Mouse (Mus musculus) forebrain, postnatal 0 days (tissue): ENCODE data around the gene Vkorc1. TPM values are rescaled to one million over a fixed set of nuclear protein-coding genes. Genes with fewer than 3 reads are reported as not detected.

Experiments used
- ATAC-seq: fragments of 200-750 bp; cut with Nextera tagmentation; 2 replicates; pipeline ENCODE4 v1.8.0; 2017; ENCODE audit warnings: mild to moderate bottlenecking, moderate library complexity
- DNase-seq: peaks from one replicate; pipeline ENCODE4 v3.0.0-alpha.2; 2015
- H3K27ac ChIP-seq: fragments of 300-500 bp; sonication (generic); 2 replicates; pipeline ENCODE4 v1.5.1; 2014; ENCODE audit warnings: low read depth, mild to moderate bottlenecking, antibody characterized with exemption, low read length, moderate library complexity, mixed read lengths
- H3K27me3 ChIP-seq: fragments of 300-500 bp; sonication (generic); 2 replicates; pipeline ENCODE4 v1.6.1; 2014; ENCODE audit warnings: mild to moderate bottlenecking, low read length, mixed read lengths; ENCODE audit not compliant: insufficient read depth
- H3K36me3 ChIP-seq: fragments of 300-500 bp; sonication (generic); 2 replicates; pipeline ENCODE4 v1.6.1; 2014; ENCODE audit warnings: mild to moderate bottlenecking, moderate library complexity; ENCODE audit not compliant: insufficient read depth
- H3K4me1 ChIP-seq: fragments of 300-500 bp; sonication (generic); 2 replicates; pipeline ENCODE4 v1.6.1; 2014; ENCODE audit warnings: antibody characterized with exemption; ENCODE audit not compliant: insufficient read depth
- H3K4me2 ChIP-seq: fragments of 300-500 bp; sonication (generic); 2 replicates; pipeline ENCODE4 v1.6.1; 2014; ENCODE audit warnings: low read depth, mild to moderate bottlenecking, moderate library complexity
- H3K4me3 ChIP-seq: fragments of 300-500 bp; sonication (generic); 2 replicates; pipeline ENCODE4 v1.5.1; 2014; ENCODE audit warnings: low read depth, low read length, mixed read lengths
- H3K9ac ChIP-seq: fragments of 300-500 bp; sonication (generic); 2 replicates; pipeline ENCODE4 v1.6.1; 2014; ENCODE audit warnings: mild to moderate bottlenecking
- H3K9me3 ChIP-seq: fragments of 300-500 bp; sonication (generic); 2 replicates; pipeline ENCODE4 v1.6.1; 2016; ENCODE audit warnings: low read length
- CTCF ChIP-seq: sonication (generic); IDR thresholded peaks from 2 replicates; pipeline ENCODE4 v1.5.1; 2016; ENCODE audit warnings: antibody characterized with exemption, control low read depth, low read depth
- WGBS: fragments of 180-500 bp; shearing (Covaris S2); extraction: QIAGEN DNeasy Blood & Tissue Kit; methylation state at CpG from one replicate; pipeline ENCODE4 v1.1.7; 2014; 5-methylcytosine and 5-hydroxymethylcytosine counted together
- polyA plus RNA-seq: library from polyadenylated mRNA; unstranded; fragments of >200 nt; fragmentation: Nextera tagmentation; extraction: Ambion mirVana; gene quantifications from 2 replicates; pipeline ENCODE4 v1.2.1, GENCODE M21; 2015
- total RNA-seq: library from RNA; depleted of rRNA; stranded (reverse); fragments of >200 nt; gene quantifications from 2 replicates; pipeline ENCODE4 v1.2.3, GENCODE M21; 2014; rRNA removed

The Vkorc1 gene
- total and polyA plus RNA-seq, 2 experiments from 2014 or later: 28.0 to 69.4 TPM

GRCm38 (mm10) chr7:127867641-127868040 lies 27.8 kb downstream of the Vkorc1 start:
- Histone ChIP-seq H3K36me3 (peaks cover 38% of the 10 kb centered on the region), H3K4me2 (no peak overlapping the region), H3K27me3 (no peaks in the 10 kb centered on the region), H3K9ac (no peak overlapping the region), H3K27ac (no peak overlapping the region), H3K4me1 (no peaks in the 10 kb centered on the region), H3K4me3 (no peak overlapping the region), H3K9me3 (no peaks in the 10 kb centered on the region)
- TF ChIP-seq CTCF: no peak
- ATAC-seq (no peak), DNase-seq (no peak)
- WGBS: 96% methylated on average over 18 of the region's 18 CpGs

GRCm38 (mm10) chr7:127866434-127866833 lies 29.0 kb downstream of the Vkorc1 start:
- Histone ChIP-seq H3K4me1 (no peaks in the 10 kb centered on the region), H3K4me2 (no peak overlapping the region), H3K9me3 (no peaks in the 10 kb centered on the region), H3K9ac (no peak overlapping the region), H3K4me3 (no peak overlapping the region), H3K27me3 (no peaks in the 10 kb centered on the region), H3K27ac (no peak overlapping the region), H3K36me3 (peaks cover 38% of the 10 kb centered on the region)
- 93% methylated on average over 12 of the region's 12 CpGs for WGBS
- ATAC-seq (no peak), DNase-seq (no peak)
- no peak for TF ChIP-seq CTCF

DNA sequence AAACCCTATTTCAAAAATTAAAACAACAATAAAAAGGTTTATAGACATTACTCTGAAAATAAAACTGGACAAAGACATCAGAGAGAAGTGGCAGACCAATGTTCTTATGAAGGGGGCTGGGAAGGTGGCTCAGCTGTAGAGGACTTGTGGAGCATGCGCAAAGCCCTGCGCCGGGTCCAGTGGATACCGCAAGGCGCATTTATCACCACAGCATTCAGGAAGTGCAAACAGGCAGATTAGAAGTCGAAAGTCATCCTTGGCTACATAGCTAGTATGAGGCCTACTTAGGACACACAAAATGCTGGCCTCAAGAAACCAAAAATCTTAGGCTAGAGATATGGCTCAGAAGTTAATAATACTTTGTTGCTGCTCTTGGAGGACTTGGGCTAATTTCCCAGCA lies 37.2 kb downstream of the Vkorc1 start:
- no peaks in the 10 kb centered on the region for H3K4me1 ChIP-seq
- WGBS: 94% methylated on average over 6 of the region's 6 CpGs
- TF ChIP-seq CTCF: no peak
- H3K36me3 ChIP-seq: no peaks in the 10 kb centered on the region
- no peak overlapping the region for H3K9ac ChIP-seq
- no peak overlapping the region for H3K4me3 ChIP-seq
- H3K27me3 ChIP-seq: no peaks in the 10 kb centered on the region
- H3K9me3 ChIP-seq: no peaks in the 10 kb centered on the region
- no peak overlapping the region for H3K4me2 ChIP-seq
- H3K27ac ChIP-seq: no peak overlapping the region
- DNase-seq (no peak), ATAC-seq (no peak)

- Histone ChIP-seq H3K27me3 (no peaks in the 10 kb centered on the region), H3K27ac (no peak overlapping the region), H3K36me3 (peaks cover 16% of the 10 kb centered on the region), H3K4me1 (no peaks in the 10 kb centered on the region), H3K4me2 (no peak overlapping the region), H3K4me3 (no peak overlapping the region), H3K9ac (no peak overlapping the region), H3K9me3 (no peaks in the 10 kb centered on the region)
- no peak for TF ChIP-seq CTCF
- WGBS: 76% methylated on average over 5 of the region's 5 CpGs
- ATAC-seq (no peak), DNase-seq (no peak)
Measured at GRCm38 (mm10) chr7:127850906-127851305, 44.5 kb downstream of the Vkorc1 start.

DNA sequence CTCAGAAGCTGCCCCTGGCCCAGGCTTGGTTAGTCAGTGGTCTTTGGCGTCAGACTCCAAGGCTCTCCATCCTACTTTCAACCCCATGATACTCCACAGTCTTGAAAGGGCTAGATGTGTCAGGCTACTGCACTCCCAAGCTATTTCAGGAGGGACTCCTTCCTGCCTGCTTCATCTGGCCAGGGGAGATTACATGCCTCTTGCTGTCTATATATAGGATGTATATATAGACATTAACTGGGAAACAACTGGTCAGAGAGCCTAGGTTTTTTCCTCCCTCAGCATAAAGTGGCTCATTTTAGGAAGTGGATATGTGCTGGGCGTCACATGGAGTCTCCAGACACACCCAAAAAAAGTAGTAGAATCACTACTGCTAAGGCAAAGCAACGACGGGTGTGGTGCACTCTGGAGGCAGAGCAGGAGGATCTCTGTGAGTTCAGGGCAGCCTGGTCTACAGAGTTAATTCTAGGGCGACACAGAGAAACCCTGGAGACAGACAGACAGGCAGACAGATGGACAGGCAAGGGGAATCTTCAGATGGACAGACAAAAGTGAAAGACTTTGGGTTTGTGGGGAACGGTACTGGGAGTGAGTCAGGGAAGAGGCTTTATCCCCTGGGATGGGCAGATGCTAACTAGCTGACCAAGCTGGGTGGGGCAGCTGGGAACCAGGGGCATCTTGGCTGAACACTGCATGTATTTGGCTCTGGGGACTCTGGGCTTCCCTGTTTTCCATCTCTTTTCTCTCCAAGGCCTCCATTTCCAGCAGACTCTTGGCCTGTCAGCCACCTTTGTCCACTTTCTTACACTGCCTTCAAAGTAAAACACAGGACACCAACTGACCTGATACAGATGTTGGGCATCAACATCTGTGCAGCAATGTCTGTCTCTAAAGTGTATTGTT lies 45.2 kb downstream of the Vkorc1 start:
- Histone ChIP-seq H3K9ac (no peak overlapping the region), H3K27me3 (no peaks in the 10 kb centered on the region), H3K4me1 (no peaks in the 10 kb centered on the region), H3K4me2 (no peak overlapping the region), H3K27ac (no peak overlapping the region), H3K36me3 (peaks cover 17% of the 10 kb centered on the region), H3K9me3 (no peaks in the 10 kb centered on the region), H3K4me3 (no peak overlapping the region)
- no peak for ATAC-seq
- TF ChIP-seq CTCF: no peak
- 81% methylated on average over 6 of the region's 6 CpGs for WGBS
- no peak for DNase-seq

Other genes starting within 250 kb of the Vkorc1 start
- gene Bcl7c, start 186.7 kb downstream of the Vkorc1 start, total RNA-seq: 93.1 and 102 TPM in 2 replicates
- 43.9 and 47.5 TPM in 2 replicates for gene Bcl7c, start 186.7 kb downstream of the Vkorc1 start, polyA plus RNA-seq
- gene Ctf1, start 182.9 kb downstream of the Vkorc1 start, total RNA-seq: 6.5 and 6.6 TPM in 2 replicates
- 3.8 and 4.3 TPM in 2 replicates for gene Ctf1, start 182.9 kb downstream of the Vkorc1 start, polyA plus RNA-seq
- gene Ctf2, start 163.5 kb downstream of the Vkorc1 start, total RNA-seq: not detected in 2 replicates
- gene Ctf2, start 163.5 kb downstream of the Vkorc1 start, polyA plus RNA-seq: not detected in 2 replicates
- 162 and 178 TPM in 2 replicates for gene Fbxl19, start 151.1 kb downstream of the Vkorc1 start, total RNA-seq
- gene Fbxl19, start 151.1 kb downstream of the Vkorc1 start, polyA plus RNA-seq: 6.9 and 7.9 TPM in 2 replicates
- 19.0 and 19.4 TPM in 2 replicates for gene Orai3, start 125.8 kb downstream of the Vkorc1 start, total RNA-seq
- 9.6 and 13.4 TPM in 2 replicates for gene Orai3, start 125.8 kb downstream of the Vkorc1 start, polyA plus RNA-seq
- 18.2 and 20.7 TPM in 2 replicates for gene Setd1a, start 118.9 kb downstream of the Vkorc1 start, total RNA-seq
- 13.2 and 13.7 TPM in 2 replicates for gene Setd1a, start 118.9 kb downstream of the Vkorc1 start, polyA plus RNA-seq
- gene Gm49388, start 110.0 kb downstream of the Vkorc1 start, total RNA-seq: 0.05 TPM in 1 of 2 replicates, not detected in the other
- gene Gm49388, start 110.0 kb downstream of the Vkorc1 start, polyA plus RNA-seq: not detected in 2 replicates
- 7.1 and 8.4 TPM in 2 replicates for gene Hsd3b7, start 95.0 kb downstream of the Vkorc1 start, total RNA-seq
- 8.4 and 8.7 TPM in 2 replicates for gene Hsd3b7, start 95.0 kb downstream of the Vkorc1 start, polyA plus RNA-seq
- gene Stx4a, start 71.3 kb downstream of the Vkorc1 start, total RNA-seq: 7.5 and 9.2 TPM in 2 replicates
- 18.8 and 20.4 TPM in 2 replicates for gene Stx4a, start 71.3 kb downstream of the Vkorc1 start, polyA plus RNA-seq
- 37.9 and 51.3 TPM in 2 replicates for gene Stx1b, start 71.1 kb downstream of the Vkorc1 start, total RNA-seq
- gene Stx1b, start 71.1 kb downstream of the Vkorc1 start, polyA plus RNA-seq: 38.5 and 58.4 TPM in 2 replicates
- 31.2 and 37.7 TPM in 2 replicates for gene Zfp646, start 19.4 kb downstream of the Vkorc1 start, total RNA-seq
- 3.8 and 4.2 TPM in 2 replicates for gene Zfp646, start 19.4 kb downstream of the Vkorc1 start, polyA plus RNA-seq
- gene Zfp668, start 18.8 kb downstream of the Vkorc1 start, total RNA-seq: 16.0 and 25.1 TPM in 2 replicates
- gene Zfp668, start 18.8 kb downstream of the Vkorc1 start, polyA plus RNA-seq: 23.7 and 34.2 TPM in 2 replicates
- 0.62 and 0.81 TPM in 2 replicates for gene Prss53, start 4.6 kb downstream of the Vkorc1 start, total RNA-seq
- 0.24 and 0.69 TPM in 2 replicates for gene Prss53, start 4.6 kb downstream of the Vkorc1 start, polyA plus RNA-seq
- not detected in 2 replicates for gene Gm21974, start 163 bp downstream of the Vkorc1 start, total RNA-seq
- gene Gm21974, start 163 bp downstream of the Vkorc1 start, polyA plus RNA-seq: not detected in 2 replicates
- 43.0 and 56.2 TPM in 2 replicates for gene Bckdk, start 8.5 kb upstream of the Vkorc1 start, total RNA-seq
- 66.8 and 69.3 TPM in 2 replicates for gene Bckdk, start 8.5 kb upstream of the Vkorc1 start, polyA plus RNA-seq
- 30.6 and 41.1 TPM in 2 replicates for gene Kat8, start 16.9 kb upstream of the Vkorc1 start, total RNA-seq
- gene Kat8, start 16.9 kb upstream of the Vkorc1 start, polyA plus RNA-seq: 34.8 and 37.0 TPM in 2 replicates
- gene Prss8, start 34.5 kb upstream of the Vkorc1 start, total RNA-seq: 0.38 and 1.1 TPM in 2 replicates
- 0.92 and 1.5 TPM in 2 replicates for gene Prss8, start 34.5 kb upstream of the Vkorc1 start, polyA plus RNA-seq
- gene Prss36, start 51.1 kb upstream of the Vkorc1 start, total RNA-seq: 6.4 and 18.4 TPM in 2 replicates
- 15.6 and 18.3 TPM in 2 replicates for gene Prss36, start 51.1 kb upstream of the Vkorc1 start, polyA plus RNA-seq
- gene Fus, start 71.8 kb upstream of the Vkorc1 start, total RNA-seq: 30.2 and 51.0 TPM in 2 replicates
- 221 and 323 TPM in 2 replicates for gene Fus, start 71.8 kb upstream of the Vkorc1 start, polyA plus RNA-seq
- gene Pycard, start 98.2 kb upstream of the Vkorc1 start, total RNA-seq: 8.1 and 12.1 TPM in 2 replicates
- gene Pycard, start 98.2 kb upstream of the Vkorc1 start, polyA plus RNA-seq: 7.4 and 8.5 TPM in 2 replicates
- 0.15 and 0.43 TPM in 2 replicates for gene Trim72, start 108.3 kb upstream of the Vkorc1 start, total RNA-seq
- not detected in 2 replicates for gene Trim72, start 108.3 kb upstream of the Vkorc1 start, polyA plus RNA-seq
- 1.4 and 1.7 TPM in 2 replicates for gene Itgam, start 167.0 kb upstream of the Vkorc1 start, total RNA-seq
- 0.39 and 0.92 TPM in 2 replicates for gene Itgam, start 167.0 kb upstream of the Vkorc1 start, polyA plus RNA-seq
- gene Gm49368, start 167.1 kb upstream of the Vkorc1 start, total RNA-seq: not detected in 2 replicates
- not detected in 2 replicates for gene Gm49368, start 167.1 kb upstream of the Vkorc1 start, polyA plus RNA-seq
- 0.23 and 0.24 TPM in 2 replicates for gene Itgax, start 233.9 kb upstream of the Vkorc1 start, total RNA-seq
- 0.09 and 0.16 TPM in 2 replicates for gene Itgax, start 233.9 kb upstream of the Vkorc1 start, polyA plus RNA-seq